Mouse (Mus musculus): ENCODE data around the gene Pkd2.
"Not testable (repeated sequence)": the region's sequence is repeated elsewhere in the genome, so short reads cannot be mapped to it uniquely, and the experiment has no call there.

Gene Pkd2

GRCm38 (mm10) chr5:104458832-104459705, at the start of gene Pkd2:
Pkd2 (plus strand) TSS chr5:104459450.
- peak; percentile 87 for DNase-seq

- no peak for DNase-seq
Observed at GRCm38 (mm10) chr5:104415999-104416398, 43.3 kb upstream of the Pkd2 start.

- no peak for DNase-seq
Observed at GRCm38 (mm10) chr5:104417028-104417427, 42.2 kb upstream of the Pkd2 start.

GRCm38 (mm10) chr5:104417721-104418120, 41.5 kb upstream of the Pkd2 start:
- DNase-seq: peak; percentile 91

GRCm38 (mm10) chr5:104422039-104422438, 37.2 kb upstream of the Pkd2 start:
- DNase-seq: no peak

- peak; percentile 81 for DNase-seq
Observed at GRCm38 (mm10) chr5:104423861-104424260, 35.4 kb upstream of the Pkd2 start.

GRCm38 (mm10) chr5:104425949-104426348, 33.3 kb upstream of the Pkd2 start:
- DNase-seq: no peak

- peak; percentile 74 for DNase-seq
Observed at GRCm38 (mm10) chr5:104432886-104433285, 26.4 kb upstream of the Pkd2 start.

- DNase-seq: peak; percentile 46
Observed at GRCm38 (mm10) chr5:104433968-104434565, 25.2 kb upstream of the Pkd2 start.

GRCm38 (mm10) chr5:104434835-104435301, 24.4 kb upstream of the Pkd2 start, which contains the start of gene Spp1:
Spp1 (plus strand) TSS chr5:104435118.
- DNase-seq: peak; percentile 70

- peak; percentile 79 for DNase-seq
Observed at GRCm38 (mm10) chr5:104436406-104437076, 22.7 kb upstream of the Pkd2 start.

GRCm38 (mm10) chr5:104442396-104442795, 16.9 kb upstream of the Pkd2 start:
- no peak for DNase-seq

GRCm38 (mm10) chr5:104442850-104443249, 16.4 kb upstream of the Pkd2 start:
- DNase-seq: no peak

- DNase-seq: peak; percentile 90
Observed at GRCm38 (mm10) chr5:104446156-104446555, 13.1 kb upstream of the Pkd2 start.

GRCm38 (mm10) chr5:104448346-104448745, 10.9 kb upstream of the Pkd2 start:
- DNase-seq: not testable (repeated sequence)

- no peak for DNase-seq
Observed at GRCm38 (mm10) chr5:104449491-104449890, 9.8 kb upstream of the Pkd2 start.

- no peak for DNase-seq
Observed at GRCm38 (mm10) chr5:104453075-104453474, 6.2 kb upstream of the Pkd2 start.

GRCm38 (mm10) chr5:104454564-104454963, 4.7 kb upstream of the Pkd2 start:
- no peak for DNase-seq

- DNase-seq: peak; percentile 73
Observed at GRCm38 (mm10) chr5:104459706-104460455, 631 bp downstream of the Pkd2 start.

GRCm38 (mm10) chr5:104460456-104460838, 1.2 kb downstream of the Pkd2 start:
- DNase-seq: peak; percentile 57

- peak; percentile 73 for DNase-seq
Observed at GRCm38 (mm10) chr5:104460856-104461255, 1.6 kb downstream of the Pkd2 start.

GRCm38 (mm10) chr5:104465279-104465678, 6.0 kb downstream of the Pkd2 start:
- peak; percentile 64 for DNase-seq

GRCm38 (mm10) chr5:104465731-104466130, 6.5 kb downstream of the Pkd2 start:
- peak; percentile 93 for DNase-seq

Measured in kidney, adult 9 months (tissue).